Mouse (Mus musculus) cerebellum, adult 9-10 months (tissue): ENCODE results near the gene Kdm2b.

ENCODE experiments used
- DNase-seq: peaks from one replicate; pipeline ENCODE4 v3.0.0; 2022

The Kdm2b gene

DNA sequence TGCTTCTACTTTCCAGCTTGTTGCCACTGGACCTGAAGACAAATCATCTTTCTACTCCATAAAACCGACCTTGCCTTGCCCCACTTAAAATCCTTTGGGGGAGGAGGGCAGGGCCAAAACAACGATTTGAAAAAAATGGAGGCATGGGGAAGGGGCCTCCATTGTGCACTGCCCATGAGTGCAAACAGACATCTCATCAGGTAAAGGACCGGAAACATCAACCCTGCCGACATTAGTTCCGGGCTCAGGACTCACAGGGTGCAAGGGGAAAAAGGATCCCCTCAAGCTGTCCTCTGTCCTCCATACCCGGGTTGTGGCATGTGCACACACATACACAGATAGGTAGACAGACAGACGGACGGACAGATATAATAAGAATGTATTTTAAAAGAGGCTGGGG is 164.5 kb downstream of the Kdm2b start:
- DNase-seq: no peak

DNA sequence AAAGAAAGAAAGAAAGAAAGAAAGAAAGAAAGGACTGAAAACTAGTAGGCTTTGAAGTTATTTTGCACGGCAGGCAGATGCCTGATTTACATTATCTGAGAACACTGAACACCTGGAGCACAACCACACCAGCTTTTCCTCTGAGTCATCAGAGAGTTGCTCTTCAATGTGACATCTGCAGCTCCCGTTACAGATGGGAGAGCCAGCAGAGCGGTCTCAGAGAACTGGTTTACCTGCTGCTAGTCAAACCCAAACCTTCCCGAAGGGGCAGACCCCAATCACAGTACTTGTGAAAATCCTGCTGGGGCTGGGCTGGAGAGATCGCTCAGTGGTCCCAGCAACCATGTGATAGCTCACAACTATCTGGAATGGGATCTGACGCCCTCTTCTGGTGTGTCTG is 165.2 kb downstream of the Kdm2b start:
- no peak for DNase-seq

DNA sequence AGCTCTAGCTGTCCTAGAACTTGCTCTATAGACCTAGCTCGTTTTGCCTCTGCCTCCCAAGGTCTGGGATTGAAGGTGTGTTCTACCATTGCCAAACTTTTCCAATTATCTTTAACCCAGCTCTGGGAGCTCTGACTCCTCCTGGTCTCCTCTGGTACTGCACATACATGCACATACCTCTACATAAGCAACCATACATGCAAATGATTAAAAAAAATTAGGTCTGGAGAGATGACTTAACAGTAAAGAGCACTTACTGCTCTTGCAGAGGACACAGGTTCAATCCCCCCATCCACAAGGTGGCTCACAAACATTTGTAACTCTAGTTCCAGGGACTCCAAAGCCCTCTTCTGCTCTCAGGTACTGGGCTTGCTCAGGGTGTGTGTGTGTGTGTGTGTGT is 165.6 kb downstream of the Kdm2b start:
- no peak for DNase-seq

DNA sequence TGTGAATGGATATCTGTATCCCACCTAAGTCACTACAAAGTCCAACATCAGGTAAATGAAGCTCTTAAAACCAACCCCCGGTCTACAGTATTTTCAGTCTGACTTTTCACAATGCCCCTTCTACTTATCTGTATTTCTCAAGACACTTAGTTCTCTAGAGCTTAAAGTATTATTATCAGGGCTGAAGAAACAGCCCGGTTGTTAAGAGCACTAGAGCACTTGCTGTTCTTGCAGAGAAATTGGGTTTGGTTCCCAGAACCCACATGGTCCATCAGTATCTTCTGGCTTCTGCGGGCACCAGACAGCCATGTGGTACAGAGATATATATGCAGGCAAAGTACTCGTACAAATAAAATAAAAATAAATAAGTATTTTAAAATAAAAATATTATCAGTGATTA is 167.2 kb downstream of the Kdm2b start:
- no peak for DNase-seq

DNA sequence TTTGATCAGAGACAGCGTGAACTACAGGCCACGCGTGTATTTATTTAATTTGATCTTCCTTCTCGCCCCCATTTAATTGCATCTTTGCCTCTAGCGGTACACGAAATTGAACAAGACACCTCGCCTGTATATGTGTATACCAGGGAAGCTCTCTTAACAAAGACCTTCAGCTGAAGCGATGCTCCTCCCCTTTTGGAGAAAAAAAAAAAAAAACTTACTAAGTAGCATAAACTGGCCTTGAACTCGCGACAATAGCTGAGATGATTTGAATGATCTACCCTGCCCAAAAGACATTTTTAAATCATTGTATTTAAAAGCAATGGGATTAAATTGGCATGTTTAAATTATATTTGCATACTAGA is 168.1 kb downstream of the Kdm2b start:
- no peak for DNase-seq

DNA sequence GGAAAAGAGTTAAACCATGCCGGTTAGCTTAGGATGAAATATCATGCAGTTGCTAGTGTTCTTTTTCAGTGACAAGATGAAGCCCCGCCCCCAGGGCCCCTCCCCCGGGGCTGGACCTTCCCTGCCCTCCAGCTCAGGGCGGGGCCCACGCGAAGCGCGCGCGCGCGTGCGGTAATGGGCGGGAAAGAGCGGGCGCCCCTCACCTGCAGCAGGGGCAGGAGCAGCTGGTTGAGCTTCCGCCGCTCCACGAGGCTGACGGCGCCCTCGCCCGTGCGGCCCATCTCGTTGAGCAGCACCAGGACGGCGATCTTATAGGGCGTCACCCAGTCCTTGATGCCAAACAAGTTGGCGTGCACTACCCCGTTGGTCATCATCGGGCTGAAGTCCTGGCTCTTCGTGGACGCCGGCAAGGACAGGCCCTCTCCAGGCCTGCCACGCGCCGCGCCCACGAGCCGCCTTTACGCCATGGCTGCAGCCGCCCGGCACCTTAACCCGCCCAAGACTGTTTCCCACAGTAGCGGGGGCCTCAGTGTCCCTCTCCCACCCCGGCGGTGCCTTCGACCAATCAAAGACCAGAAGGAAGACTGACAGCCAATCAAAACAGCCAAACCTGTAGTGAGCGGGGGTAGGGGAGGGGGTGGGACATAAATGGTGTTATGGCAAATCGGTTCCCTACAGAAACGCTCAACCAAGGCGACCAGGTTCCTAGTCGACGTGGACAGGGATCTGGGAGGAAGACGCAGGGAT is 168.7 kb downstream of the Kdm2b start, which contains the start of gene Anapc5:
Gene Anapc5, minus strand, starts transcription at position 563 of the 747 bp plus-strand sequence.
- DNase-seq: peak; percentile 96
